Mouse (Mus musculus) midbrain, embryonic 11.5 days (tissue): ENCODE measurements around the gene Snx4. TPM values are rescaled to one million over a fixed set of nuclear protein-coding genes. Genes with fewer than 3 reads are reported as not detected.

Experiments used
- ATAC-seq: fragments of 200-750 bp; cut with Nextera tagmentation; 2 replicates; pipeline ENCODE4 v1.8.0; 2017; ENCODE audit warnings: moderate TSS enrichment, moderate library complexity; ENCODE audit not compliant: low FRiP score
- DNase-seq: peaks from one replicate; pipeline ENCODE4 v3.0.0; 2015; ENCODE audit warnings: low spot score; ENCODE audit errors: missing footprints
- H3K27ac ChIP-seq: fragments of 300-500 bp; sonication (generic); 2 replicates; pipeline ENCODE4 v1.5.1; 2014; ENCODE audit warnings: low read depth, low read length
- H3K27me3 ChIP-seq: fragments of 300-500 bp; sonication (generic); 2 replicates; pipeline ENCODE4 v1.6.1; 2014; ENCODE audit warnings: mild to moderate bottlenecking, low read length, moderate library complexity, mixed read lengths; ENCODE audit not compliant: control insufficient read depth, insufficient read depth
- H3K36me3 ChIP-seq: fragments of 300-500 bp; sonication (generic); 2 replicates; pipeline ENCODE4 v1.6.1; 2014; ENCODE audit warnings: mild to moderate bottlenecking, low read length, moderate library complexity, mixed read lengths; ENCODE audit not compliant: control insufficient read depth, insufficient read depth
- H3K4me1 ChIP-seq: fragments of 300-500 bp; sonication (generic); 2 replicates; pipeline ENCODE4 v1.6.1; 2014; ENCODE audit warnings: low read length; ENCODE audit not compliant: control insufficient read depth, insufficient read depth
- H3K4me2 ChIP-seq: fragments of 300-500 bp; sonication (generic); 2 replicates; pipeline ENCODE4 v1.6.1; 2014; ENCODE audit warnings: mild to moderate bottlenecking, moderate library complexity
- H3K4me3 ChIP-seq: fragments of 300-500 bp; sonication (generic); 2 replicates; pipeline ENCODE4 v1.5.1; 2014; ENCODE audit warnings: low read depth, low read length
- H3K9ac ChIP-seq: fragments of 300-500 bp; sonication (generic); 2 replicates; pipeline ENCODE4 v1.6.1; 2014; ENCODE audit warnings: low read length
- H3K9me3 ChIP-seq: fragments of 300-500 bp; sonication (generic); 2 replicates; pipeline ENCODE4 v1.6.1; 2016; ENCODE audit warnings: low read length; ENCODE audit not compliant: control insufficient read depth
- WGBS: fragments of 180-500 bp; shearing (Covaris S2); extraction: QIAGEN DNeasy Blood & Tissue Kit; methylation state at CpG from one replicate; pipeline ENCODE4 v1.1.7; 2014; 5-methylcytosine and 5-hydroxymethylcytosine counted together
- polyA plus RNA-seq: library from polyadenylated mRNA; unstranded; fragments of >200 nt; fragmentation: Nextera tagmentation; extraction: Ambion mirVana; gene quantifications from 2 replicates; pipeline ENCODE4 v1.2.1, GENCODE M21; 2014

The Snx4 gene
- polyA plus RNA-seq, 1 experiment from 2014 or later: 86.9 TPM

GRCm38 (mm10) chr16:33259824-33260223, 8.6 kb downstream of the Snx4 start:
- Histone ChIP-seq H3K4me3 (no peak overlapping the region), H3K4me1 (no peaks in the 10 kb centered on the region), H3K27me3 (no peaks in the 10 kb centered on the region), H3K4me2 (no peak overlapping the region), H3K36me3 (peaks cover 2% of the 10 kb centered on the region; the same call in 1 of the 2 replicates), H3K9ac (no peak overlapping the region), H3K9me3 (no peaks in the 10 kb centered on the region), H3K27ac (no peak overlapping the region)
- DNase-seq: peak; percentile 41
- ATAC-seq: no peak
- WGBS: 77% methylated on average over 3 of the region's 3 CpGs

- no peaks in the 10 kb centered on the region for H3K27me3 ChIP-seq
- H3K4me2 ChIP-seq: no peak overlapping the region
- H3K9me3 ChIP-seq: no peaks in the 10 kb centered on the region
- WGBS: 89% methylated on average over 8 of the region's 8 CpGs
- no peak for ATAC-seq
- no peak overlapping the region for H3K27ac ChIP-seq
- peak; percentile 66 for DNase-seq
- no peaks in the 10 kb centered on the region for H3K4me1 ChIP-seq
- H3K9ac ChIP-seq: no peak overlapping the region
- H3K4me3 ChIP-seq: no peak overlapping the region
- H3K36me3 ChIP-seq: peaks cover 5% of the 10 kb centered on the region; the same call in 1 of the 2 replicates
Observed at GRCm38 (mm10) chr16:33260825-33261224, 9.6 kb downstream of the Snx4 start.

- no peak overlapping the region for H3K9ac ChIP-seq
- no peaks in the 10 kb centered on the region for H3K27me3 ChIP-seq
- H3K4me2 ChIP-seq: no peak overlapping the region
- H3K27ac ChIP-seq: no peak overlapping the region
- DNase-seq (peak; percentile 77), ATAC-seq (no peak)
- peaks cover 5% of the 10 kb centered on the region; the same call in 1 of the 2 replicates for H3K36me3 ChIP-seq
- no peaks in the 10 kb centered on the region for H3K9me3 ChIP-seq
- no peak overlapping the region for H3K4me3 ChIP-seq
- H3K4me1 ChIP-seq: no peaks in the 10 kb centered on the region
- WGBS: 91% methylated on average over 2 of the region's 2 CpGs
Observed at GRCm38 (mm10) chr16:33261584-33262061, 10.4 kb downstream of the Snx4 start.

GRCm38 (mm10) chr16:33262096-33262495, 10.9 kb downstream of the Snx4 start:
- Histone ChIP-seq H3K9ac (no peak overlapping the region), H3K4me3 (no peak overlapping the region), H3K9me3 (no peaks in the 10 kb centered on the region), H3K4me2 (no peak overlapping the region), H3K4me1 (no peaks in the 10 kb centered on the region), H3K27me3 (no peaks in the 10 kb centered on the region), H3K36me3 (peaks cover 5% of the 10 kb centered on the region; the same call in 1 of the 2 replicates), H3K27ac (no peak overlapping the region)
- WGBS: 100% methylated on average over 1 of the region's 1 CpGs
- DNase-seq: peak; percentile 56
- ATAC-seq: no peak

GRCm38 (mm10) chr16:33267616-33268253, 16.5 kb downstream of the Snx4 start:
- WGBS: 91% methylated on average over 9 of the region's 9 CpGs
- H3K36me3 ChIP-seq: peaks cover 5% of the 10 kb centered on the region; the same call in 1 of the 2 replicates
- H3K4me2 ChIP-seq: no peak overlapping the region
- ATAC-seq (no peak), DNase-seq (peak; percentile 10)
- H3K27me3 ChIP-seq: no peaks in the 10 kb centered on the region
- H3K4me3 ChIP-seq: no peak overlapping the region
- H3K9ac ChIP-seq: no peak overlapping the region
- H3K9me3 ChIP-seq: no peaks in the 10 kb centered on the region
- no peaks in the 10 kb centered on the region for H3K4me1 ChIP-seq
- H3K27ac ChIP-seq: no peak overlapping the region

GRCm38 (mm10) chr16:33271824-33272223, 20.6 kb downstream of the Snx4 start:
- Histone ChIP-seq H3K27ac (no peak overlapping the region), H3K4me1 (no peaks in the 10 kb centered on the region), H3K27me3 (no peaks in the 10 kb centered on the region), H3K4me3 (no peak overlapping the region), H3K4me2 (no peak overlapping the region), H3K9me3 (no peaks in the 10 kb centered on the region), H3K9ac (no peak overlapping the region), H3K36me3 (no peaks in the 10 kb centered on the region; the same call in 1 of the 2 replicates)
- DNase-seq (peak; percentile 66), ATAC-seq (no peak)
- 97% methylated on average over 4 of the region's 4 CpGs for WGBS

- H3K27me3 ChIP-seq: no peaks in the 10 kb centered on the region
- DNase-seq: peak; percentile 37
Observed at GRCm38 (mm10) chr16:33283079-33283478, 31.8 kb downstream of the Snx4 start.

GRCm38 (mm10) chr16:33288536-33288935, 37.3 kb downstream of the Snx4 start:
- Histone ChIP-seq H3K36me3 (peaks cover 27% of the 10 kb centered on the region), H3K9ac (no peak overlapping the region), H3K4me3 (no peak overlapping the region), H3K4me1 (no peaks in the 10 kb centered on the region), H3K4me2 (no peak overlapping the region), H3K9me3 (peaks cover 5% of the 10 kb centered on the region), H3K27me3 (no peaks in the 10 kb centered on the region), H3K27ac (no peak overlapping the region)
- no peak for DNase-seq
- 89% methylated on average over 9 of the region's 9 CpGs for WGBS
- no peak for ATAC-seq

More at GRCm38 (mm10) chr16:33283079-33283478, 31.8 kb downstream of the Snx4 start:
- WGBS: 97% methylated on average over 1 of the region's 1 CpGs
- Histone ChIP-seq H3K4me1 (no peaks in the 10 kb centered on the region), H3K4me3 (no peak overlapping the region), H3K4me2 (no peak overlapping the region), H3K9ac (no peak overlapping the region), H3K36me3 (peaks cover 3% of the 10 kb centered on the region; the same call in 1 of the 2 replicates), H3K9me3 (no peaks in the 10 kb centered on the region), H3K27ac (no peak overlapping the region)
- no peak for ATAC-seq

- 87% methylated on average over 7 of the region's 7 CpGs for WGBS
- no peak overlapping the region for H3K9ac ChIP-seq
- H3K27ac ChIP-seq: no peak overlapping the region
- H3K4me2 ChIP-seq: no peak overlapping the region
- H3K4me3 ChIP-seq: no peak overlapping the region
- peaks cover 24% of the 10 kb centered on the region for H3K36me3 ChIP-seq
- no peaks in the 10 kb centered on the region for H3K4me1 ChIP-seq
- peaks cover 5% of the 10 kb centered on the region for H3K9me3 ChIP-seq
- no peak for ATAC-seq
- no peaks in the 10 kb centered on the region for H3K27me3 ChIP-seq
- peak; percentile 76 for DNase-seq
Observed at GRCm38 (mm10) chr16:33289981-33290380, 38.7 kb downstream of the Snx4 start.
